Mouse (Mus musculus) embryonic facial prominence, embryonic 12.5 days (tissue): Measurements from ENCODE around the gene Wdr89. TPM values are rescaled to one million over a fixed set of nuclear protein-coding genes. Genes with fewer than 3 reads are reported as not detected.

Source experiments
- ATAC-seq: fragments of 200-750 bp; cut with Nextera tagmentation; 2 replicates; pipeline ENCODE4 v1.8.0; 2017; ENCODE audit not compliant: insufficient number of reproducible peaks, insufficient read depth, low FRiP score, low TSS enrichment
- H3K27ac ChIP-seq: fragments of 300-500 bp; sonication (generic); 2 replicates; pipeline ENCODE4 v1.5.1; 2016; ENCODE audit warnings: mild to moderate bottlenecking
- H3K27me3 ChIP-seq: fragments of 300-500 bp; sonication (generic); 2 replicates; pipeline ENCODE4 v1.6.1; 2016; ENCODE audit warnings: mild to moderate bottlenecking, moderate library complexity
- H3K36me3 ChIP-seq: fragments of 300-500 bp; sonication (generic); 2 replicates; pipeline ENCODE4 v1.6.1; 2016; ENCODE audit warnings: mild to moderate bottlenecking
- H3K4me1 ChIP-seq: fragments of 300-500 bp; sonication (generic); 2 replicates; pipeline ENCODE4 v1.6.1; 2016
- H3K4me2 ChIP-seq: fragments of 300-500 bp; sonication (generic); replicated peaks from 2 replicates; pipeline ENCODE4 v1.6.1; 2016; ENCODE audit warnings: mild to moderate bottlenecking, moderate library complexity
- H3K4me3 ChIP-seq: fragments of 300-500 bp; sonication (generic); 2 replicates; pipeline ENCODE4 v1.5.1; 2016; ENCODE audit warnings: mild to moderate bottlenecking
- H3K9ac ChIP-seq: fragments of 300-500 bp; sonication (generic); 2 replicates; pipeline ENCODE4 v1.6.1; 2016; ENCODE audit warnings: mild to moderate bottlenecking, moderate library complexity
- H3K9me3 ChIP-seq: fragments of 300-500 bp; sonication (generic); 2 replicates; pipeline ENCODE4 v1.6.1; 2016; ENCODE audit warnings: mild to moderate bottlenecking, moderate library complexity
- WGBS: fragments of 180-500 bp; shearing (Covaris S2); methylation state at CpG from one replicate; pipeline ENCODE4 v1.1.7; 2016; 5-methylcytosine and 5-hydroxymethylcytosine counted together
- polyA plus RNA-seq: library from polyadenylated mRNA; unstranded; fragments of >200 nt; fragmentation: Nextera tagmentation; extraction: Ambion mirVana; gene quantifications from 2 replicates; pipeline ENCODE4 v1.2.1, GENCODE M21; 2016

The Wdr89 gene
- polyA plus RNA-seq, 1 experiment from 2014 or later = 14.6 TPM

DNA sequence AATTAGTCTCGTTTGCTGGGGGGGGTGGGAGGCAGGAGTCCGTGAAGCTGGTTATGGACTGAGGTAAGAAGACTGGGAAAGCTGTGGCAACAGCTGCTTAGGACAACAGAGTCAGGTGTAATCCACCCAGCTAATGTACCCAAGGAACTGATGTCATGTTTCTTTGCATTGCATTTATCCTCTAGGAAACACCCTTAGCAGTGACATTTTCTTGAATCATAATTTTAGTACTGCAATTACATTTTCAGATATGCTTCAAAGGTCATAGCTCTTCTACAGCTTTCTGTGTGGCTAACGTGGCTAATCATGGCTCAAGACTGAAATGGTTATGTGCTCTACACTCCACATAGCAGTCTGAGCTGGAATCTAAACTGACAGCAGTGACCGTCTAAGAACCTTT lies 70.3 kb downstream of the Wdr89 start:
- Histone ChIP-seq H3K9me3 (no peaks in the 10 kb centered on the region), H3K27me3 (no peaks in the 10 kb centered on the region), H3K27ac (no peak overlapping the region), H3K9ac (no peak overlapping the region), H3K36me3 (no peaks in the 10 kb centered on the region), H3K4me3 (no peak overlapping the region), H3K4me1 (peaks cover 13% of the 10 kb centered on the region), H3K4me2 (no peak overlapping the region)
- WGBS = 56% methylated on average over 4 of the region's 4 CpGs
- no peak for ATAC-seq

DNA sequence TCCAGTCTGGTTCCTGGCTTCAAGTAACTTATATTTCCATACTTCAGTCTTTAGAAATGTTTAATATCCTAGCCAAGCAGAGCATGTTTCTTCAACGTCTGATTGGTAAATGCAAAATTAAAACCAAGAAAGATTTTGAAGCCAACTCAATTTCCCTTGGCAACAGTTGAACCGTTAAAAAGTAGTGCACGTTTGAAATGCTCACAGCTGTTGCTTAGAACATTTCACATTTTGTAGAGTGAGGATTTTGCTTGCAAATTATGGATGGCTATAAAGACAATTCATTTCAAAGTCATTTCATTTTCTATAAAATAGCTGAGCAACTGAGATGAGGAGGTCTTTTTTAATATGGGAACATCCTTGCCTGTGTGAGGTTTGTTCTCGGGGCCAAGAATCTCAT lies 71.6 kb downstream of the Wdr89 start:
- H3K36me3 ChIP-seq = 0 out of 2 replicates have a peak, but pooled peaks cover 7% of the 10 kb centered on the region
- H3K4me3 ChIP-seq = no peak overlapping the region
- H3K27ac ChIP-seq = no peak overlapping the region
- no peak overlapping the region for H3K4me2 ChIP-seq
- H3K27me3 ChIP-seq = no peaks in the 10 kb centered on the region
- H3K9ac ChIP-seq = no peak overlapping the region
- H3K9me3 ChIP-seq = no peaks in the 10 kb centered on the region
- ATAC-seq = no peak
- peaks cover 17% of the 10 kb centered on the region for H3K4me1 ChIP-seq
- 85% methylated on average over 4 of the region's 4 CpGs for WGBS

GRCm38 (mm10) chr12:75596154-75597002 lies 73.0 kb downstream of the Wdr89 start, which contains the start of gene Ppp2r5e:
Gene Ppp2r5e, minus strand, starts transcription at chr12:75596245.
- peaks cover 17% of the 10 kb centered on the region for H3K4me1 ChIP-seq
- ATAC-seq = peak; percentile 99
- WGBS = under 1% methylated on average over 70 of the region's 72 CpGs
- peaks cover 14% of the 10 kb centered on the region; the same call in 1 of the 2 replicates for H3K36me3 ChIP-seq
- peak within 1 kb of the TSS; percentile 70 for H3K4me2 ChIP-seq
- H3K27me3 ChIP-seq = no peaks in the 10 kb centered on the region
- peak within 1 kb of the TSS; percentile 98 for H3K27ac ChIP-seq
- peak within 1 kb of the TSS; percentile 97 for H3K4me3 ChIP-seq
- H3K9ac ChIP-seq = peak within 1 kb of the TSS; percentile 90
- no peaks in the 10 kb centered on the region for H3K9me3 ChIP-seq

DNA sequence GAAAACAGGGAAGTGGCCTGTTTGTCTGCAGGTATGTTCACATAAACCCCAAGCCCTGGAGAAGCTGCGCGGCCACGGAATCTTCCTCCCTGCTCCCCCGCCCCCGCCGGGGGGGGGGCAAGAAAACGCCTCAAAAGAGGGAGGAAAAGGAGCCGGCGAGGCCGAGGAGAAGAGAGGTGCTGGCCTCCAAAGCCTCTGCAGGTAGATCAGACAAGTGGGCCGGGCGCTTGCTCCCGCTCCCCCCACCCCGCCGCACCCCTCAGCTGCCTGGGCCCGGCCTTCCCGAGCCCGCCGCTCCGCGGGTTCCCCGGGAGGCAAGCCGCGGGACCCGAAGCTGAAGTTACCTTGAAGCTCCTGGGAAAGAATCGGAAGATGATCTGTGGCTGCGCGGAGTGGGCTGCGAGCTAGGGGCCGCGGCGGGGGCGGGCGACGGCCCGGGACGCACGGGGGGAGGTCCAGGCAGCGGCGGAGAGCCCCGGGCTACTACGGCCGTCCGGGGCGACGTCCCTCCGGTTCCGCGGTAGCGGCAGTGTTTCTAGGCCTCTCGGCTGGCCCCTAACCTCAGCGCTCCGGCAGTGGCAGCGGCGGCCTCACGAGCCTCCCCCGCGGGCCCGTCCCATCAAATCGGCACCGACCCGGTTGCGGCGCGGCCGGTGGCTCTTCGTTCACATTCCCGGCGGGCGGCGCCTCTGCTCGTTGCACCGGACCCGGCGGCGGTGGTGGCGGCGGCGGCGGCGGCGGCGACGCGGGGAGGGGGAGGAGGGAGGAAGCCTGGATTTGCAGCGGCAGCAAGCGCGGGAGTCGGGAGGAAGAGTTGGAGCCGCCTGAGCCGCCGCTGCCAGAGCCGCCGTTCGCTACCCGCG lies 73.8 kb downstream of the Wdr89 start:
- no peak; the same call in 1 of the 2 replicates for ATAC-seq
- under 1% methylated on average over 77 of the region's 97 CpGs for WGBS
- peak overlapping the region; percentile 70 for H3K4me2 ChIP-seq

DNA sequence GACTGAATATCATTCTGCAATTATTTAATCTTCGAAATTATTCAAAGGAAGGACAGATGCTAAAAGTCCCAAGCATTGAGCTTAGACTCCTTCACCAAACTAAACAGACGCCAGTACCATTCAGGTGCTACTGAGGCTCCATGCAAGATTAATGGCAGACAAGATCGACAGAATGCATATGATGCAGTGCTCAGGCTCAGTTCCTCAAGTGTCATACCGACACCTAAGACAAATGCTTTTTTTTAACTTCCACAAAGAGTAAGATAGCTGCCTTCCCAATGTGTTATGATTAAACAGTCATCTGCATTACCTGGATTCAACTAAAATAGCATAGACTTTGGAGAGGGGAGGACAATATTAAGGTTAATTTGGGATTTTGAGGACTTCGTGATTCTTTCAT lies 74.9 kb downstream of the Wdr89 start:
- Histone ChIP-seq H3K36me3 (peaks cover 31% of the 10 kb centered on the region), H3K9ac (no peak overlapping the region; the same call in 1 of the 2 replicates), H3K27ac (no peak overlapping the region), H3K4me1 (peaks cover 13% of the 10 kb centered on the region), H3K27me3 (no peaks in the 10 kb centered on the region), H3K4me3 (peak overlapping the region; percentile 97), H3K9me3 (no peaks in the 10 kb centered on the region), H3K4me2 (peak overlapping the region; percentile 70)
- WGBS = 48% methylated on average over 5 of the region's 5 CpGs
- ATAC-seq = no peak

More for the DNA sequence above, 73.8 kb downstream of the Wdr89 start:
- peaks cover 17% of the 10 kb centered on the region for H3K4me1 ChIP-seq
- peak overlapping the region; percentile 97 for H3K4me3 ChIP-seq
- peak overlapping the region; percentile 90 for H3K9ac ChIP-seq
- peak overlapping the region; percentile 98 for H3K27ac ChIP-seq
- no peaks in the 10 kb centered on the region for H3K9me3 ChIP-seq
- H3K27me3 ChIP-seq = no peaks in the 10 kb centered on the region
- peaks cover 20% of the 10 kb centered on the region for H3K36me3 ChIP-seq

DNA sequence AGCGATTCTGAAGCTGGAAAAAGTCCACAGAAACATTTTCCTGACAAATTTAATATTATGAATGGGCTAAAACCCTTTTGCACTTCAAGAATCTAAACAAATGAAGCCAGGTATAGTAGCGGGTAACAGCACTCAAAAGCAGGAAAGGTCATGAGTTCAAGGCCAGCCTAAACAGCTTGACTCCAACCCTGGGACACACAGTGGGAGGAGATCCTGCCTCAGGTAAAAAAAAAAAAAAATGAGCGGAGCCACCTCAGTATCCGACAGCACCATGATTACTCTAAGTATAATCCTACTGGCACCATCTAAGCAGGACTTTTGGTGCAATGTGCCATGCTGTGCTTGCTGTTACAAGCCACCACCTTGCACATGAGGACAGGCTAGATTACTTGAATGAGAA lies 75.5 kb downstream of the Wdr89 start:
- no peak overlapping the region for H3K27ac ChIP-seq
- peak overlapping the region; percentile 70 for H3K4me2 ChIP-seq
- H3K9ac ChIP-seq = no peak overlapping the region
- WGBS = 71% methylated on average over 4 of the region's 4 CpGs
- no peaks in the 10 kb centered on the region for H3K9me3 ChIP-seq
- ATAC-seq = no peak
- peak overlapping the region; percentile 97; the same call in 1 of the 2 replicates for H3K4me3 ChIP-seq
- peaks cover 31% of the 10 kb centered on the region for H3K36me3 ChIP-seq
- no peaks in the 10 kb centered on the region for H3K27me3 ChIP-seq
- H3K4me1 ChIP-seq = peaks cover 13% of the 10 kb centered on the region

DNA sequence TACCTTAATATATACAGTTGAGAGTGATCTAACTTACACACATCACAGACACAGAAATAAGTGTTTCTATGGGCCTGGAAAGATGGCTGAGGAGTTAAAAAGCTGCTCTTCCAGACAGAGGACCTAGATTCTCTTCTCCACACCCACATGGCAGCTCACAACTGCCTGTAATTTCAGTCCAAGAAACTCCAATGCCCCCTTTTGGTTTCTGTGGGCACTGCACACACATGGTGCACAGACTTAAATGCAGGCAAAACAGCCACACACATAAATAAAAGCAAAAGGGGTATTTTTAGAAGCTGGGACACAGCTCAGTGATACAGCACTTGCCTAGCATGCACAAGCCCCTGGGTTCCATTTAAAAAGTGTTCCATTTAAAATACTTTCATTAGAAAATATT lies 81.8 kb downstream of the Wdr89 start:
- Histone ChIP-seq H3K4me1 (no peaks in the 10 kb centered on the region), H3K9me3 (no peaks in the 10 kb centered on the region), H3K4me2 (no peak overlapping the region), H3K36me3 (peaks cover 49% of the 10 kb centered on the region), H3K4me3 (no peak overlapping the region), H3K9ac (no peak overlapping the region), H3K27me3 (no peaks in the 10 kb centered on the region), H3K27ac (no peak overlapping the region)
- ATAC-seq = no peak

DNA sequence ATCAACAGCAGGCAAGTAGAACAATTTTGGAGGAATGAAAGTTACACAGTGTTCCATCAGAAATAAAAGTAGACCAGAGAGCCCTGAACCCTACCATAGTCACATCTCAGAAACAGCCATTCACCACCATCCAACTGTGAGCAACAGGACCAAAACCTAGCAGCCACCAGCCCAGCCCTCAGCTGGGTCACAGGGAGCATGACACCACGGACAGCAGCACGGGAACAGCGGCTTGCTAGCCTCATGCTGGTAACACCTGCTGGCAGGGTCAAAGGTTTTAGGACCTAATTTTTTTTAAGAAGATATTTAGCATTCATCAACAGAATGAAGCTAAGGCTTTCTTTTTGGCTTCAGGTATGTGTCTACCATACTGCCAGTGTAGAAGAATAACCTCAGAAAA lies 85.6 kb downstream of the Wdr89 start:
- Histone ChIP-seq H3K4me3 (no peak overlapping the region), H3K9ac (no peak overlapping the region), H3K27me3 (no peaks in the 10 kb centered on the region), H3K27ac (no peak overlapping the region), H3K36me3 (peaks cover 31% of the 10 kb centered on the region), H3K4me1 (no peaks in the 10 kb centered on the region), H3K9me3 (no peaks in the 10 kb centered on the region), H3K4me2 (no peak overlapping the region)
- 68% methylated on average over 3 of the region's 3 CpGs for WGBS
- ATAC-seq = no peak

Other genes with a start within 250 kb of the Wdr89 start
- 18.0 and 19.2 TPM in 2 replicates for gene Ppp2r5e, start 73.3 kb downstream of the Wdr89 start, polyA plus RNA-seq
- 13.9 and 15.3 TPM in 2 replicates for gene Sgpp1, start 66.2 kb upstream of the Wdr89 start, polyA plus RNA-seq
- 93.2 and 97.4 TPM in 2 replicates for gene Syne2, start 148.6 kb upstream of the Wdr89 start, polyA plus RNA-seq